Mouse (Mus musculus) CH12.LX (cell line): ENCODE results near the gene Celf2. TPM values are rescaled to one million over a fixed set of nuclear protein-coding genes. Genes with fewer than 3 reads are reported as not detected.

Experiments used
- DNase-seq: peaks from one replicate; pipeline ENCODE4 v3.0.0-alpha.2; 2013; ENCODE audit errors: extremely low read depth
- H3K27ac ChIP-seq: 2 replicates; pipeline ENCODE4 v1.5.1; 2012; ENCODE audit warnings: low read depth, mild to moderate bottlenecking, control low read depth, moderate library complexity; ENCODE audit not compliant: insufficient read depth
- H3K27me3 ChIP-seq: replicated peaks from 2 replicates; pipeline ENCODE3; 2012; ENCODE audit warnings: inconsistent platforms
- H3K36me3 ChIP-seq, 2 experiments: replicated peaks in 1 of 2; 2 replicates each; pipeline versions ENCODE3 to v1.6.1; 2012; ENCODE audit warnings: inconsistent platforms in 1 of 2, low read length in 1 of 2, mild to moderate bottlenecking in 1 of 2, mixed read lengths in 1 of 2, moderate library complexity in 1 of 2; ENCODE audit not compliant: control insufficient read depth in 1 of 2, insufficient read depth in 1 of 2
- H3K4me1 ChIP-seq, 2 experiments: 2 replicates each; pipeline ENCODE4 v1.6.1; 2012; ENCODE audit warnings: inconsistent platforms in 1 of 2, moderate library complexity in 1 of 2; ENCODE audit not compliant: insufficient read depth in 2 of 2, control insufficient read depth in 1 of 2
- H3K4me2 ChIP-seq: 2 replicates; pipeline ENCODE4 v1.6.1; 2012; ENCODE audit warnings: low read depth, mild to moderate bottlenecking, control low read depth; ENCODE audit not compliant: poor library complexity, insufficient read depth, severe bottlenecking
- H3K4me3 ChIP-seq, 3 experiments: fragments of 150-350 bp in 1 of 3; sonication (generic) in 1 of 3; replicated peaks in 1 of 3; 2 replicates each; pipeline versions ENCODE3 to v1.5.1; 2011 to 2012; ENCODE audit warnings: low read depth in 2 of 3, low read length in 2 of 3, mild to moderate bottlenecking in 2 of 3, moderate library complexity in 2 of 3, control low read depth in 1 of 3, improper control_type of control experiment in 1 of 3, inconsistent platforms in 1 of 3, mixed read lengths in 1 of 3; ENCODE audit not compliant: poor library complexity in 1 of 3
- H3K79me2 ChIP-seq: replicated peaks from 2 replicates; pipeline ENCODE4 v1.6.1; 2012; ENCODE audit warnings: mild to moderate bottlenecking, moderate library complexity; ENCODE audit not compliant: control insufficient read depth, poor library complexity, insufficient read depth, severe bottlenecking; ENCODE audit errors: extremely low read depth
- H3K9ac ChIP-seq: 2 replicates; pipeline ENCODE4 v1.6.1; 2012; ENCODE audit warnings: low read depth, mild to moderate bottlenecking, control low read depth, moderate library complexity; ENCODE audit not compliant: insufficient read depth
- H3K9me3 ChIP-seq: replicated peaks from 2 replicates; pipeline ENCODE3; 2012; ENCODE audit warnings: low read length, inconsistent platforms, mixed read lengths
- BHLHE40 ChIP-seq: IDR thresholded peaks from 2 replicates; pipeline ENCODE4 v1.6.1; 2011; ENCODE audit warnings: mild to moderate bottlenecking, low read depth, low read length, improper control_type of control experiment
- CHD2 ChIP-seq: IDR thresholded peaks from 2 replicates; pipeline ENCODE4 v1.6.1; 2011; ENCODE audit warnings: low read length, improper control_type of control experiment
- ETS1 ChIP-seq: conservative IDR thresholded peaks from 2 replicates; pipeline ENCODE4 v1.6.1; 2012; ENCODE audit warnings: low read depth, mild to moderate bottlenecking, inconsistent platforms, low read length, improper control_type of control experiment, moderate library complexity
- KAT2A ChIP-seq: IDR thresholded peaks from 2 replicates; pipeline ENCODE4 v1.6.1; 2012; ENCODE audit warnings: low read length, improper control_type of control experiment, inconsistent platforms; ENCODE audit not compliant: insufficient replicate concordance
- MAX ChIP-seq: IDR thresholded peaks from 2 replicates; pipeline ENCODE4 v1.6.1; 2011; ENCODE audit warnings: low read length, improper control_type of control experiment
- MEF2A ChIP-seq: IDR thresholded peaks from 2 replicates; pipeline ENCODE4 v1.6.1; 2014; ENCODE audit warnings: low read depth, mild to moderate bottlenecking, inconsistent platforms, low read length, improper control_type of control experiment, borderline replicate concordance
- NELFE ChIP-seq: IDR thresholded peaks from 2 replicates; pipeline ENCODE4 v1.6.1; 2011; ENCODE audit warnings: low read depth, low read length, improper control_type of control experiment
- POLR2A ChIP-seq: IDR thresholded peaks from 2 replicates; pipeline ENCODE4 v1.6.1; 2011; ENCODE audit warnings: low read depth, mild to moderate bottlenecking, improper control_type of control experiment, low read length
- USF2 ChIP-seq: conservative IDR thresholded peaks from 2 replicates; pipeline ENCODE4 v1.6.1; 2011; ENCODE audit warnings: low read depth, low read length, improper control_type of control experiment
- ZC3H11A ChIP-seq: IDR thresholded peaks from 2 replicates; pipeline ENCODE4 v1.6.1; 2012; ENCODE audit warnings: low read depth, mild to moderate bottlenecking, inconsistent platforms, low read length, improper control_type of control experiment
- ZNF384 ChIP-seq: IDR thresholded peaks from 2 replicates; pipeline ENCODE4 v1.6.1; 2012; ENCODE audit warnings: low read depth, low read length, improper control_type of control experiment, inconsistent platforms
- dilution Hi-C: fragments of 300-500 bp; cut with MboI; formaldehyde crosslinking; loops from 2 replicates; pipeline ENCODE4 v1.14.3; 2020; ENCODE audit warnings: low sequenced_read_pairs; ENCODE audit not compliant: extremely low pct_unique_long_range_greater_than_20kb, extremely low pct_ligation_motif_present
- in situ Hi-C: fragments of 300-500 bp; cut with MboI; formaldehyde crosslinking; loops from 3 replicates; pipeline ENCODE4 v1.14.3; 2019; ENCODE audit warnings: low sequenced_read_pairs, low pct_ligation_motif_present, low pct_unique_long_range_greater_than_20kb, mixed read lengths
- polyA plus RNA-seq: library from polyadenylated mRNA; unstranded; fragments of >175 nt; gene quantifications from 2 replicates; pipeline ENCODE4 v1.2.1, GENCODE M21; 2012; ENCODE audit warnings: low read depth; ENCODE audit not compliant: insufficient read length
- total RNA-seq, 2 experiments: library from RNA; depleted of rRNA; stranded (reverse); fragments of 300-350 nt in 1 of 2; fragments of >200 nt in 1 of 2; gene quantifications; 2 replicates each; pipeline ENCODE4 v1.2.3; 2012 to 2014

Gene Celf2
- total and polyA plus RNA-seq, 3 experiments = 51.0 to 143 (median 103) TPM

DNA sequence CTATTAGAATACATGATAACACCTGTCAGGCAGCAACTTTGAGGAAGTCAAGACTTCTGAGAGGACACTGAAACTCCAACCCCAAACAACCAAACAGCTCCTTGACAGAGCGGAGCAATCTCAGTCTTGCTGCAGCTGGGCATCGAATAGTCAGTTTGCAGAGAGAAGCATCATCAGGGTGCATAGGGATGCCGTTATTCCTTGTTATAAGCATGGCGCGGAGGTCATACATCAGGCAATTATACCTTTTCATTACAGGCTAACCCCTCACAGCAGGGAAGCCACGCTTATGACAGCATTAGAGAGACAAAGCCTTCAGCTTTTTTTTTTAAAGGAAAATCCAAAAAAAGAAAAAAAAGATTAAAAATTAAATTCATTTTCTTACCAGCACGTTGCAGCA, 113.9 kb downstream of the Celf2 start:
- H3K79me2 ChIP-seq = no peaks in the 10 kb centered on the region
- H3K36me3 ChIP-seq = no peaks in the 10 kb centered on the region
- H3K27me3 ChIP-seq = no peaks in the 10 kb centered on the region
- H3K4me2 ChIP-seq = no peak overlapping the region
- in situ Hi-C loops = no loop called here
- H3K4me1 ChIP-seq = no peaks in the 10 kb centered on the region
- dilution Hi-C loops = no loop called here
- no peak overlapping the region for H3K4me3 ChIP-seq
- no peak overlapping the region for H3K9ac ChIP-seq
- no peaks in the 10 kb centered on the region for H3K9me3 ChIP-seq
- H3K27ac ChIP-seq = no peak overlapping the region
- no peak for TF ChIP-seq CHD2
- no peak for TF ChIP-seq ETS1
- no peak for TF ChIP-seq POLR2A
- TF ChIP-seq MEF2A = no peak
- no peak for DNase-seq

- in situ Hi-C loops (no loop called here), dilution Hi-C loops (no loop called here)
- Histone ChIP-seq H3K9ac (no peak overlapping the region), H3K27ac (no peak overlapping the region), H3K4me3 (no peak overlapping the region), H3K4me2 (no peak overlapping the region), H3K9me3 (no peaks in the 10 kb centered on the region), H3K27me3 (no peaks in the 10 kb centered on the region), H3K79me2 (no peaks in the 10 kb centered on the region), H3K36me3 (no peaks in the 10 kb centered on the region), H3K4me1 (no peaks in the 10 kb centered on the region)
- no peak for DNase-seq
- no peak for TF ChIP-seq KAT2A
- TF ChIP-seq ZNF384 = no peak
- no peak for TF ChIP-seq ZC3H11A
- TF ChIP-seq MAX = no peak
- TF ChIP-seq NELFE = no peak
Observed at GRCm38 (mm10) chr2:7392500-7392899, 116.9 kb downstream of the Celf2 start.

GRCm38 (mm10) chr2:7389264-7389663, 120.1 kb downstream of the Celf2 start:
- Histone ChIP-seq H3K9ac (no peak overlapping the region), H3K4me2 (no peak overlapping the region), H3K79me2 (no peaks in the 10 kb centered on the region), H3K4me3 (no peak overlapping the region), H3K4me1 (no peaks in the 10 kb centered on the region), H3K36me3 (no peaks in the 10 kb centered on the region), H3K9me3 (no peaks in the 10 kb centered on the region), H3K27me3 (no peaks in the 10 kb centered on the region), H3K27ac (no peak overlapping the region)
- TF ChIP-seq USF2 = no peak
- 0 out of 2 replicates have a peak, but pooled peaks have one; percentile 9 for TF ChIP-seq BHLHE40
- no peak for DNase-seq
- dilution Hi-C loops = no loop called here
- in situ Hi-C loops = no loop called here
